Mouse (Mus musculus): Measurements from ENCODE around the gene Ugt1a8. TPM values are rescaled to one million over a fixed set of nuclear protein-coding genes. Genes with fewer than 3 reads are reported as not detected.
A peak's percentile ranks its signal among the peaks of the same experiment; 100 is the strongest.
"Not testable (repeated sequence)": the region's sequence is repeated elsewhere in the genome, so short reads cannot be mapped to it uniquely, and the experiment has no call there.

Gene Ugt1a8
- polyA plus RNA-seq, 1 experiment, result 0.20 TPM

DNA sequence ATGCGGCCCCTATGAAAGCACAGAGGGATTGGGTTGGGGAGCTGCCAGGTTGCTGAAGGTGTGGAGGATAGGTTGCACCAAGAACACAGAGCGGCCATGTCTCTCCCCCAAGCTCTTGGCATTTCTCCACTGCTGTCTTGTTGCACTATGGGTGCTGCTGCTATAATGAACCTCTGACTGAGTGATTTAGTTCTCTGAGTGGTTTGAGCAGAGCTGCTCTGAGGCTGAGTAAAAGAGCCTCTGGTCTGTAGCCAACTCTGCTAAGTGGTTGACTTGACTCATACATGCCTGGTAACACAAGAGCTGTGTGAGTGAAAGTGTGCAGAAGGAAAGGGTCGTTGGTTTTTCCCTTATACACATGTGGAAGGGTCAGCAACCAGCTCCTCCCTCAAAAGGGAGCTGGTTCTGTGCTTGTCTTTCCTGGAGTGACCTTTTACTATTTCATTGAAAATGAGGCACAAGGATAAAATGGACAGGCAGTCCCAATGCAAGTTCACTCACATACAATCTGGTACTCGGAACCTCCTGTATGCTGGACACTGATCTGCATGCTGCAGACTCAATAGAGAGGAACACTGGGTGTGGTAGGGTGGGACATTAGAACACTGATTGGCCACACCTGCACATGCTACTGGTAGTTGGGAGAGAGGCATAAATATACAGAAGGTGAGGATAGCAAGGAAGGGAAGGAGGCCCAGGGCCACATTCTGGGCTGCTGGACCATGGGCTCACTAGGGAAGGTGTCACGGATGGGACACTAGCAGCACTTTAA lies 16.3 kb downstream of the Ugt1a8 start:
- not testable (repeated sequence) for H3K27ac ChIP-seq (ENCODE audit: insufficient read depth, low read depth, low read length); H3K27me3 ChIP-seq (replicated peaks; ENCODE audit: control insufficient read depth, insufficient read depth, low read length); H3K36me3 ChIP-seq (ENCODE audit: control insufficient read depth, insufficient read depth, low read length); H3K4me3 ChIP-seq (ENCODE audit: insufficient read depth, low read depth, low read length); DNase-seq
- 79% methylated on average over 5 of the region's 5 CpGs for WGBS
- peaks cover 13% of the 10 kb centered on the region; the same call in 1 of the 2 replicates for H3K4me1 ChIP-seq (ENCODE audit: control insufficient read depth, insufficient read depth, low read length)

DNA sequence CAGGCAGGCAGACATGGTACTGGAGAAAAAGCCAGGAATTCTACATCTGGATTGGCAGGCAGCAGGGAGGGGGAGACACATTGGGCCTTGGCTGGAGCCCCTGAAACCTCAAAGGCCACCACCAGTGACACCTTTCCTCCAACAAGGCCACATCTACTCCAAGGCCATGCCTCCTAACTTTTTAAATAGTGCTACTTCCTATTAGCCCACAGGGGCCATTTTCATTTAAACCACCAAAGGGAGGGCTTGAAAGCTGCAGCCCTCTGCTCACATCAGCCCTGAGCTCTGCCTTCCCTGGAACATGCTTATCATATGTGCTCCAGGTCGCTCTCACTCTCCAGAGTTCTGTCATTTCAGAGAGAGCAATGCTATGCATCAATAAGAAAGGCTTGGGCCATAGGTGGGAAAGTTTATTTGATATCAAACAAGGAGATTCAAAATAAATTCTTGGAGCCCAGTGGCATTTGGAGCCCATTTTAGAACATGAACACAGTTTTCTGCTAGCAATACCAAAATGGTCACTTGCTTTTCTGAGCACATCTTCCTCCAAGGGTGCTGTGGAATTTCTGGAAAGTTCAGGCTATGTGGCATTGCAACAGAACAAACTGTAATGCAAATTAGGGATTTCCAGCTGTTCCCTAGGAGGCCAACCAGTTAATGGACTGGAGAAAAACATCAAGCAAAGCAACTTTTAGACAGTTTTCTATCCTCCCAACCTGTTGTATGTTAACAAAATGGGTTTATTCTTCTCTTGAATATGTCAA lies 17.2 kb downstream of the Ugt1a8 start:
- Histone ChIP-seq H3K4me3 (ENCODE audit: insufficient read depth, low read depth, low read length) (no peak overlapping the region), H3K4me1 (ENCODE audit: control insufficient read depth, insufficient read depth, low read length) (peaks cover 13% of the 10 kb centered on the region; the same call in 1 of the 2 replicates), H3K27me3 (replicated peaks; ENCODE audit: control insufficient read depth, insufficient read depth, low read length) (no peaks in the 10 kb centered on the region), H3K27ac (ENCODE audit: insufficient read depth, low read depth, low read length) (peak overlapping the region; percentile 42), H3K36me3 (ENCODE audit: control insufficient read depth, insufficient read depth, low read length) (no peaks in the 10 kb centered on the region)
- 100% methylated on average over 1 of the region's 1 CpGs for WGBS
- no peak for TF ChIP-seq CTCF (conservative IDR thresholded peaks at IDR 0.05; ENCODE audit: insufficient read depth, insufficient read length, low read depth, low read length)
- no peak for TF ChIP-seq POLR2A (IDR thresholded peaks at IDR 0.05; ENCODE audit: low read depth, low read length)
- no peak for DNase-seq

DNA sequence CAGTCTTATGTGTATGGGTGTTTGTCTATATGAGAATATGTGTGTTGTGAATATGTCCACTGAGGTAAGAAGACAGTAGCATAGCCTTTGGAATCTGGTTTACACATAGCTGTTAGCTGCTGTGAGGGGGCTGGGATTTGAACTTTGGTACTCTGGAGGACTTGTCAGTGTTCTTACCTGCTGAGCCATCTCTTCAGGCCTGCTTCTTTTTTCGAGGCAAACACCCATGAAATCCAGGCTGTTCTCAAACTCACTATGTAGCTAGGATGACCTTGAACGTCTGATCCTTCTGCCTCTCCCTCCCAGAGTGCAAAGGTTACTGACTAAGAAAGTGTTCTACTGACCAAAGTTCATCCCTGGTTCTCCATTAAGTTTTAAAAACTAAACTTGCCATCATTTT lies 18.0 kb downstream of the Ugt1a8 start:
- DNase-seq, result peak; percentile 91
- Histone ChIP-seq H3K36me3 (ENCODE audit: control insufficient read depth, insufficient read depth, low read length) (no peaks in the 10 kb centered on the region), H3K27me3 (replicated peaks; ENCODE audit: control insufficient read depth, insufficient read depth, low read length) (no peaks in the 10 kb centered on the region), H3K4me3 (ENCODE audit: insufficient read depth, low read depth, low read length) (no peak overlapping the region), H3K4me1 (ENCODE audit: control insufficient read depth, insufficient read depth, low read length) (peaks cover 13% of the 10 kb centered on the region; the same call in 1 of the 2 replicates), H3K27ac (ENCODE audit: insufficient read depth, low read depth, low read length) (peak overlapping the region; percentile 56; the same call in 1 of the 2 replicates)
- TF ChIP-seq CTCF (conservative IDR thresholded peaks at IDR 0.05; ENCODE audit: insufficient read depth, insufficient read length, low read depth, low read length), result no peak
- TF ChIP-seq POLR2A (IDR thresholded peaks at IDR 0.05; ENCODE audit: low read depth, low read length), result no peak
- 39% methylated on average over 2 of the region's 2 CpGs for WGBS

DNA sequence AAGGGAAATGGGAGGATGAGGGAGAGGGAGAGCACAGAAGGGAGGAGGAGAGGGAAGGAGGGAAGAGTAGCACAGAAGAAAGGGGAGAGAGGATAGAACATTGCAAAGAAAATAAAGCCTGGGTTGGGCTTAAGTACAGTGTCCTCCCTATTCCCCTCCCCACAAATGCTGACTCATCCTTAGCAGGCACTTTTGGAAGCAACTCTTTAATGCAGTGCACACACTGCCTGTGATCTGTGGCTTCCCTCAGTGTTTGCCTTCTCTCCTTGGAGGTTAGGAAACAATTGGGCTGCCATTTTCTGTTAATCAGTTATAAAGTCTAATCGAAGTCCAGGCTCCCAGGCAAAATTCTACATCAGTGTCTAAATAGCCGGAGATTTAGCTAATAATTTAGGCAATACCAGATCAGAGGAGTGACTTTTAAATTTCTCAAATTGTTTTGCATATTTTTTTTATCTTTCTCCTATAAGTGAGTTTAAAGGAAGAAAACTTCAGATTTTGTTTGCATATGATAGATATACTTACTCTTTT lies 21.5 kb downstream of the Ugt1a8 start:
- not testable (repeated sequence) for H3K4me3 ChIP-seq (ENCODE audit: insufficient read depth, low read depth, low read length); H3K27me3 ChIP-seq (replicated peaks; ENCODE audit: control insufficient read depth, insufficient read depth, low read length); H3K36me3 ChIP-seq (ENCODE audit: control insufficient read depth, insufficient read depth, low read length)
- WGBS, result 25% methylated on average over 2 of the region's 2 CpGs
- Histone ChIP-seq H3K27ac (ENCODE audit: insufficient read depth, low read depth, low read length) (peak overlapping the region; percentile 68; the same call in 1 of the 2 replicates), H3K4me1 (ENCODE audit: control insufficient read depth, insufficient read depth, low read length) (peaks cover 12% of the 10 kb centered on the region; the same call in 1 of the 2 replicates)
- DNase-seq, result peak; percentile 73

DNA sequence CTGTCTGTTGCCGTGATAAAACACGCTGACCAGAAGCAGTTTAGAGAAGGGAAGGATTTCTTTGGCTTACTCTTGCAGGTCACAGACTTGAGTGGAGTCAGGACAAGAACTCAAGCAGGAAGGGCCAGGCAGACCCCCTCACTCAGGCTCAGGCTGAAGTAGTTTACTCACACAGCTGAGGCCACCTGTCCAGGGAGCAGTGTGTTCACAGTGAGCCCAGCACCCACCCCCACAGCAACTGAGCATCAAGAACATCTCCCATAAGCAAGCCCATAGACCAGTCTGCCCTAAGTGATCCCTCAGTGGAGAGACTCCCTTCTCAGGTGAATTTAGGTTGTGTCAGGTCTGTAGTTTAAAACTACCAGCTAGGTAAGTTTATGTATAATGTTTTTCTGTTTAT lies 22.0 kb downstream of the Ugt1a8 start:
- H3K36me3 ChIP-seq (ENCODE audit: control insufficient read depth, insufficient read depth, low read length); H3K4me1 ChIP-seq (ENCODE audit: control insufficient read depth, insufficient read depth, low read length); DNase-seq; H3K4me3 ChIP-seq (ENCODE audit: insufficient read depth, low read depth, low read length); H3K27me3 ChIP-seq (replicated peaks; ENCODE audit: control insufficient read depth, insufficient read depth, low read length): not testable (repeated sequence)
- peak overlapping the region; percentile 97 for H3K27ac ChIP-seq (ENCODE audit: insufficient read depth, low read depth, low read length)
- WGBS, result 33% methylated on average over 2 of the region's 2 CpGs

DNA sequence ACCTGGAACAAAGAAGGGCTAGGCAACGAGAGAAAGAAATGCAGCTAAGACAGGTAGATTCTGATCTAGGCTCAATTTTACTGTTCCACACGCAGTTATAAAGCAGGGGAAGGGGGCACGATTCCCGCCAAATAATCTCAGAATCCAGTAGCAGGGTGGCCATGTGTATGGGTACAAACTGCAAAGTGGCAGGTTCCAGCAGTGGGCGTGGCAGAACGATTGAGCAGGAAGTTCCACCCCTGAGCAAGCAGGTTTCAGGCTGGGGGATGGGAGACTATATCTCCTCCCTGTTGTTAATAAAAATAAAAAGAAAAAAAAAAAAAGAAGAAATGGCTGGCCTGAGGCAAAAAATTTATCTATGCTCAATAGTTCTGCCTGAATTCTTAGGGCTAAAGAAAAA lies 25.2 kb downstream of the Ugt1a8 start:
- peak; percentile 66 for DNase-seq
- H3K27me3 ChIP-seq (replicated peaks; ENCODE audit: control insufficient read depth, insufficient read depth, low read length); H3K4me3 ChIP-seq (ENCODE audit: insufficient read depth, low read depth, low read length); H3K4me1 ChIP-seq (ENCODE audit: control insufficient read depth, insufficient read depth, low read length); H3K36me3 ChIP-seq (ENCODE audit: control insufficient read depth, insufficient read depth, low read length): not testable (repeated sequence)
- 83% methylated on average over 6 of the region's 6 CpGs for WGBS
- H3K27ac ChIP-seq (ENCODE audit: insufficient read depth, low read depth, low read length), result peak overlapping the region; percentile 50

DNA sequence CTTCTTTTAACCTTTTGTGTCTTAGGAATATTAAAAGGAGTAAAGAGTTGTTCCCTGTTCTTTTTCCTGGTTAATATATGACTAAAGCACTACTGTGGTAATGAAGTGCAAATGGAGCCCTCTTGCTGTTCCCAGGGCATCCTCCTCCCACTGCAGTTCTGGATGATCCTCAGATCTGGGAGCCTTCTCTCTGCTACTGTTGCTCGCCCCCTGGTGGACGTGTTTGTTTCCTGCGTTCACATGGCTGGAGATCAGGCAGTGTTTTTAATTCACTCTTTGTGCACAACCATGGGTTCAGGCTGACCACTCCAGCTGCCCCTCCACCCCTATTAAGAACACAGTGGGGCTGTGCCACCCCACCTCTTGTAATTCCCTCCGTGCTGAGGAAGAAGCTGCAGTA lies 32.9 kb downstream of the Ugt1a8 start:
- WGBS, result 10% methylated on average over 4 of the region's 4 CpGs
- H3K27me3 ChIP-seq (replicated peaks; ENCODE audit: control insufficient read depth, insufficient read depth, low read length); H3K4me1 ChIP-seq (ENCODE audit: control insufficient read depth, insufficient read depth, low read length); H3K36me3 ChIP-seq (ENCODE audit: control insufficient read depth, insufficient read depth, low read length); H3K27ac ChIP-seq (ENCODE audit: insufficient read depth, low read depth, low read length); DNase-seq; H3K4me3 ChIP-seq (ENCODE audit: insufficient read depth, low read depth, low read length): not testable (repeated sequence)
- TF ChIP-seq CTCF (conservative IDR thresholded peaks at IDR 0.05; ENCODE audit: insufficient read depth, insufficient read length, low read depth, low read length), result peak; percentile 29; the same call in 1 of the 2 replicates
